Mouse (Mus musculus): ENCODE results near the gene Slc25a48. TPM values are rescaled to one million over a fixed set of nuclear protein-coding genes. Genes with fewer than 3 reads are reported as not detected.
A peak's percentile ranks its signal among the peaks of the same experiment; 100 is the strongest.

The Slc25a48 gene
- total RNA-seq, 2 experiments from 2014 or later = 0.10 TPM; not detected in 1

- intact Hi-C loops (cut with DNase I) = no loop called here
- DNase-seq = no peak
These were observed 62.5 kb downstream of the Slc25a48 start for GRCm38 (mm10) chr13:56500636-56501035.

DNA sequence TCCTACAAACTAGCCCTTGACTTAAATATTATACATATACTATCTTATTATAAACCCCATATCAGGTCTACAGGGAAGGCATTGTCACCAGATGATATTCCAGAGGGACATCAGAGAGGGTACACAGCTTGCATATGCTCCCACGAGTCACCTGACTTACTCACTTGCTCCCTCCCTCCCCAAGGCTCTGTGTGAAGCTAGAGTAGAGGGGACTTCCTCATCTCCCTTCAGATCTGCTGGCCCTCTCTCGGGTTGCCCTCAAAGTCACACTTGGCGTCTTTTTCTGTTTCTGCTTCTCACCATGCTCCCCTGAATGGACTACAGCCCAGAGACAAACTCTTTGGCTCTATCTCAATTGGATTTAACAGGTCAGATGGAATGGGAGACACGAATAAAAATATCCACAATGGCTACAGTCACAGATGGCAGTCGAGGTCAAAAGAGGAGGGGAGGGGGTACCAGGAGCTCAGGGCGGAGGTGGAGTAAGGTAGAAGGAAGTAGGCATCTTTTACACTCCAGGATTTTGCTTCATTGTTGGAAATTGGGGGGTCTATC is 63.8 kb downstream of the Slc25a48 start:
- intact Hi-C loops (cut with DNase I) = no loop called here

DNA sequence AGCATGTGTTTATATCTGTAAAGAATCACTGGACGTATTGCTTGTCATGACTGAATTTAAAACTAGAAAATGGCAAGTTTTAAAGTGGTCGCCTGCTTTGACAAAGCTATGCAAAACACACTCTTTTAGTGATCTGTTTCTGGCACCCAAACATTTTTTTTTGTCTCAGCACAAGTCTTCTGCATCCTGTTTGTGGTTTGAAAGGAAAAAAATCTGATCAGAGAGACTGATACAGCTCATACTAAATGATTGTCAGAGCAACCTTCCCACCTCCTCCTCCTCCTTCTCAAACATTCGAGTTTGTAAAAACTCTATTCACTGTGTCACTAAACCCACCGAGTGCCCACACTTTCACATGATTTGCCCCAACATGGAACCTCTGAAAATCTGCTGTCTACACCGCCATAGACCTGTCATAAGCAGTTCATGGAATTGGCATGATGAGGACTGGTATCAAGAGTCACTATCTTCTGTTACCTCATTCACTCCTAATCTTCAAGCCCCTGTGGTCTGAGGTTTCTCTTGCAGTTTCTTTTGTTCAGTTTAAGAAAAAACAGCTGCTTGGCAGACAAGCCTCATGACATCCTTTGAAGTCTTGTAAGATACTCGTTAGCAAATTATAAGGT is 68.8 kb downstream of the Slc25a48 start:
- intact Hi-C loops (cut with DNase I) = no loop called here
- no peak for DNase-seq

More for the DNA sequence above, 63.8 kb downstream of the Slc25a48 start:
- no peak for DNase-seq

DNA sequence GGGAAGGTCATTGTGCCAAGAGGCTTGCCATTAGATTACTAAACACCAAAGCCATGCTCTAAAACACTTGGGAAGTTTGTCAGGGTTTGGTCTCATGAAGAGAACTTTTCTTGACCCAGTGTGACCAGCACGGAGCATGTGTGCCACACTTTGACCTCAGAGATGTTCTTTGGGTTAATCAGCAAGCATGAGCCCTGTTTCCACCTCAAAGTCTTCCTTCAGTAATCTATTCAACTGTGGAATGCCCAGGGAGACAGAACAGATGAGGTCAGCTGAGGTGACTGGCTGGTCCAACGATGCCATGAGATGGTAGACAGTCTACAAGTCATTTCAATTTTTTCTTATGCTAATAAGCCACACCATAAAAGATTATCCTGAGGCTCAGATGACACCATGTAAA is 71.6 kb downstream of the Slc25a48 start:
- no peak for DNase-seq
- intact Hi-C loops (cut with DNase I) = no loop called here

GRCm38 (mm10) chr13:56513595-56513994 is 75.4 kb downstream of the Slc25a48 start:
- no peak for DNase-seq
- intact Hi-C loops (cut with DNase I) = no loop called here

GRCm38 (mm10) chr13:56516311-56516710 is 78.2 kb downstream of the Slc25a48 start:
- no peak for DNase-seq
- intact Hi-C loops (cut with DNase I) = no loop called here

DNA sequence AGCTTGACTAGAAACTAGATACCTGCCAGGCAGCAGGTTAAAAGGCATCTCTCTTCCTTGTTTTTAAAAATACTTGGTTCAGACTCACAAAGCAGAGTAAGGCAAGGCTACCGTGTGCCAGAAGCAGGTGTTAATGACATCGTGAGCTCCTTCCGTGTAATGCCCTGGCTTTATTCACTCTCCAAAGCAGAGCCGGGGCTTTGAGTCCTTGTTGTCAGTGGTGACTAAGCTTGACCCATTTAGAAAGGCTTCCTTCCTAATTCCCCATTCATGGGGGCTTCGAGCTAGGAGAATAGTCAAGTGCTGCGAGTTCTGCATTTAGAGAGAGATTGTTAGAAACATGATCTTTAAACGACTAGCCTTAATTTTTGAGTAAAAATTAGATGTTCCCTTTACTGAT is 78.7 kb downstream of the Slc25a48 start:
- no peak for DNase-seq
- intact Hi-C loops (cut with DNase I) = no loop called here

- DNase-seq = peak; percentile 85 to 86
- intact Hi-C loops (cut with DNase I) = no loop called here
These were observed 84.1 kb downstream of the Slc25a48 start, which contains the start of gene Fbxl21 for GRCm38 (mm10) chr13:56522081-56522820. TSS of gene Fbxl21 (plus strand) at chr13:56522472.

DNA sequence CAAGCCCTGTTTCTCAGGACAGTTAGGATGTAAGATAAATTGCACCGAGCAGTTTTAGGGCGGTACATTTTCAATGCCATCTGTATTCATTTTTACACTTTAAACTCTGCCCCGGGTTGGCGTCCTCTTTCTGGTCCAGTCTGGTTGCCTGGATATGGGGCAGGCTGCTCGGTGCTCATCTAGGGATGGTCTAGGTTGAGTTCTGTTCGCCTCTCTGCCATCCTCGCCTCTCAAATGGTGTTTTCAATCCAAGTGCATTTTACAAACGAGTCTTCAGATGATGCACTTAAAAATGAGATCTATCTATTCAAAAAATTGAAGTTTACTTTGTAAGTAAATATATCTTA is 84.6 kb downstream of the Slc25a48 start:
- intact Hi-C loops (cut with DNase I) = no loop called here
- DNase-seq = no peak

Other genes with a start within 250 kb of the Slc25a48 start
- not detected for gene Neurog1, start 186.2 kb upstream of the Slc25a48 start, total RNA-seq (2021)
- 10 to 100 TPM; 43.4 to 63.2 TPM for gene Cxcl14, start 141.8 kb upstream of the Slc25a48 start, total RNA-seq (2021)
- gene Gm3045, start 11.8 kb upstream of the Slc25a48 start, total RNA-seq (2021) = not detected
- gene Il9, start 43.9 kb downstream of the Slc25a48 start, total RNA-seq (2021) = not detected
- gene Fbxl21, start 84.1 kb downstream of the Slc25a48 start, total RNA-seq (2021) = under 1 TPM in 1 of 2 experiments, not detected in 1; 0.23 TPM
- gene Lect2, start 110.1 kb downstream of the Slc25a48 start, total RNA-seq (2021) = not detected
- 10 to 100 TPM; 14.1 to 17.1 TPM for gene Tgfbi, start 171.2 kb downstream of the Slc25a48 start, total RNA-seq (2021)

Data from gastrocnemius, postnatal 36 days (tissue).